Mouse (Mus musculus): Measurements from ENCODE around the gene Epb41l2. TPM values are rescaled to one million over a fixed set of nuclear protein-coding genes. Genes with fewer than 3 reads are reported as not detected.

Gene Epb41l2
- polyA plus RNA-seq, 1 experiment: 28.8 TPM

DNA sequence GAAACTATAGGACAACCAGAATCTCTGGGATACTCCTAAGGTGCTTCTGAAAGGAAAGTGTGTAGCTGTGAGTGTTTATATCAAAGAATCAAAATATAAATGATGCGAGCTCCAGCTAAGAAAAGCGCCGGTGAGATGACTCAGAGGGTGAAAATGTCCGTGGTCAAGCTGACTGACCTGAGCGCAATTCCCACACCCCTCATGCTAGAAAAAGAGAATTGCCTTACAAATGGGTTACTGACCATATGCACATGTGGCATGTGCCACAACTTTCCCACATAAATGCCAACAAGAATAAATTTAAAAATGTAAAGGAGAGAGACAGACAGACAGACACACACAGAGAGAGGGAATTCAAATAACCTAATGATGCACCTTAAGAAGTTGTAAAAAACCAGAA, 18.9 kb upstream of the Epb41l2 start:
- TF ChIP-seq POLR2A (IDR thresholded peaks at IDR 0.05; ENCODE audit: low read depth, low read length) (no peak), CTCF (conservative IDR thresholded peaks at IDR 0.05; ENCODE audit: insufficient read depth, insufficient read length, low read depth, low read length) (no peak)
- H3K27ac ChIP-seq (ENCODE audit: insufficient read depth, low read depth, low read length): no peak overlapping the region
- DNase-seq: no peak
- no peaks in the 10 kb centered on the region for H3K4me1 ChIP-seq (ENCODE audit: control insufficient read depth, insufficient read depth, low read length)
- no peaks in the 10 kb centered on the region for H3K27me3 ChIP-seq (replicated peaks; ENCODE audit: control insufficient read depth, insufficient read depth, low read length)
- 95% methylated on average over 5 of the region's 5 CpGs for WGBS
- H3K4me3 ChIP-seq (ENCODE audit: insufficient read depth, low read depth, low read length): no peak overlapping the region
- H3K36me3 ChIP-seq (ENCODE audit: control insufficient read depth, insufficient read depth, low read length): no peaks in the 10 kb centered on the region

GRCm38 (mm10) chr10:25342801-25343200, 16.8 kb upstream of the Epb41l2 start:
- TF ChIP-seq CTCF (conservative IDR thresholded peaks at IDR 0.05; ENCODE audit: insufficient read depth, insufficient read length, low read depth, low read length) (no peak), POLR2A (IDR thresholded peaks at IDR 0.05; ENCODE audit: low read depth, low read length) (no peak)
- no peaks in the 10 kb centered on the region for H3K36me3 ChIP-seq (ENCODE audit: control insufficient read depth, insufficient read depth, low read length)
- no peak for DNase-seq
- no peak overlapping the region for H3K27ac ChIP-seq (ENCODE audit: insufficient read depth, low read depth, low read length)
- no peaks in the 10 kb centered on the region for H3K4me1 ChIP-seq (ENCODE audit: control insufficient read depth, insufficient read depth, low read length)
- no peaks in the 10 kb centered on the region for H3K27me3 ChIP-seq (replicated peaks; ENCODE audit: control insufficient read depth, insufficient read depth, low read length)
- no peak overlapping the region for H3K4me3 ChIP-seq (ENCODE audit: insufficient read depth, low read depth, low read length)

DNA sequence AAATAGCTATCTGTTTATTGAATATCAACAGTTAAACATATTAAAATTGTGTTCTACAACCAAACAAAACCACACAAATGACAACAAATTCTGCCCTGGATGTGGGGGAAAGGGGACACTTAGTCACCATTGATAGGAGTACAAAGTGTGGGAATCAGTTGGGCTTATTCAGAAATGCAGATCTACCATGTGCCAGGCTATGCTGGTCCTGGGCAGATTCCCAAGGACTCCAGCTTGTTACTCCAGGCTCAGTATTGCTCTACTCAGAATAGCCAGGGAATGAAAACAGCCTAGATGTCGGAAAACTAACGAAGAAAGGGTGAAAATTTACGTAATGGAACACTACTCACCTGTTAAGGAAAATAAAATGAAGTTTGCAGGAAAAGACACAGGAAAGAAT, 5.7 kb upstream of the Epb41l2 start:
- H3K36me3 ChIP-seq (ENCODE audit: control insufficient read depth, insufficient read depth, low read length): no peaks in the 10 kb centered on the region
- 87% methylated on average over 3 of the region's 3 CpGs for WGBS
- H3K27ac ChIP-seq (ENCODE audit: insufficient read depth, low read depth, low read length): no peak overlapping the region
- H3K4me3 ChIP-seq (ENCODE audit: insufficient read depth, low read depth, low read length): no peak overlapping the region
- TF ChIP-seq POLR2A (IDR thresholded peaks at IDR 0.05; ENCODE audit: low read depth, low read length) (no peak), CTCF (conservative IDR thresholded peaks at IDR 0.05; ENCODE audit: insufficient read depth, insufficient read length, low read depth, low read length) (no peak)
- no peaks in the 10 kb centered on the region for H3K4me1 ChIP-seq (ENCODE audit: control insufficient read depth, insufficient read depth, low read length)
- no peaks in the 10 kb centered on the region; the same call in 1 of the 2 replicates for H3K27me3 ChIP-seq (replicated peaks; ENCODE audit: control insufficient read depth, insufficient read depth, low read length)
- DNase-seq: no peak

DNA sequence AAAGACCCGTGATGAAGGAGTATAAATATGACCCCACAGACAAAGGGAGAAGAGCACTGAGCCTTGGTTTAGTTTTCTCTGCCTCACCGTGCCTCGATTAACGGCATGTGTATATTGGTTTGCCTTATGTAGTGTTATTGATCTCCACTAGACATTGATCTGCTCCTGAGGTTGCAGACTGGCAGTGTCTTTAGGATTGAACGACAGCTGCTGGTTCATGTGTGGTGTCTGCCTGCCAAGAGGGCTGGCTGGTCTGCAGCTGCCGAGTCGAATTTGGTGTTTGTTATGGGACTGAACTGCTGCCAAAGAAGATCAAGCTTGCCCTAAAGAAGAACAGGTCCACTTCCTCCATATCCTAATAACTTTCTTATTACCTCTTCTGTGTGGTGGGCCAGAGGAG, 5.2 kb upstream of the Epb41l2 start:
- WGBS: 89% methylated on average over 7 of the region's 7 CpGs
- H3K27ac ChIP-seq (ENCODE audit: insufficient read depth, low read depth, low read length): no peak overlapping the region
- H3K4me1 ChIP-seq (ENCODE audit: control insufficient read depth, insufficient read depth, low read length): no peaks in the 10 kb centered on the region
- H3K36me3 ChIP-seq (ENCODE audit: control insufficient read depth, insufficient read depth, low read length): no peaks in the 10 kb centered on the region
- no peak for DNase-seq
- H3K4me3 ChIP-seq (ENCODE audit: insufficient read depth, low read depth, low read length): no peak overlapping the region
- H3K27me3 ChIP-seq (replicated peaks; ENCODE audit: control insufficient read depth, insufficient read depth, low read length): no peaks in the 10 kb centered on the region; the same call in 1 of the 2 replicates
- TF ChIP-seq CTCF (conservative IDR thresholded peaks at IDR 0.05; ENCODE audit: insufficient read depth, insufficient read length, low read depth, low read length) (no peak), POLR2A (IDR thresholded peaks at IDR 0.05; ENCODE audit: low read depth, low read length) (no peak)

DNA sequence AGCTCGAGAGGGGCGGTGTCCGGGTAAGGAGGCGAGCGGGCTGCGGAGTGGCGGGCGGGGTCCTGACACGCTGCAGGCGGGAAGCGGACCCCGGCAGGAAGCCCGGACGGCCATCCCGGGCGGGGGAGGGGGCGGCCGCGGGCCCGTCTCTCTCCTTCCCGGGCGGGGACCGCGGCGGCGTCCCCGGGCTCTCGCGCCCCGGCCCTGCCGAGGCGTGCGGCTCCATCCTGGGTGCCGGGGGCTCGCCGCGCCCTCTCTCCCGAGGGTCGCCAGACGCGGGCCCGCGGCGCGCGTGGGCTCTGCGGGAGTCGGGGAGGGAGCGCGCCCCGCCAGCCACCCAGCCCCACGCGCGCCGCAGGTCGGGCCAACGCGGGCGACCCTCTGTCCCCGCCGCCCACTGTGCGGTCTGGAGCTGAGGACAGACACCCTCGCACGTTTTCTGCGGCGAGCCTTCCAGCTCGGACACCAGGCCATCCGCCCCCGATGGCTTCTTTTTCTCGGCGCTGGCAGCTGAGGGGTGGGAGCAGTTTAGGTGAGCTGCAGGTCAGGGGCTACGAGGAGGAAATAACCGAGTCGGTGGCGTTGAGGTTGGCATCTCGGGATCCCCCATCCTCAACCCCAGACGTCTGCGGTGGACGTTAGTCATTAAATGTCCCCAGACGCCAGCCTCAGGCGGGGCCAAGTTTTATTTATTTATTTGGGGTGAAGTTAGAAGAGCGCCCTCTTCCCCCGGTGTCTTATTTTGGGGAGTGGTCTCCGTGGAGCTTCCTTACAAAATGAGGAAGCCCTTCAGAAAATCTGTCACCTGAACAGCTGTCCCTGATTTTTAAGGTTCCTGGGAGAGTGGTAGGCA, 587 bp downstream of the Epb41l2 start:
- Histone ChIP-seq H3K4me3 (ENCODE audit: insufficient read depth, low read depth, low read length) (peak overlapping the region; percentile 91), H3K27ac (ENCODE audit: insufficient read depth, low read depth, low read length) (peak overlapping the region; percentile 62), H3K36me3 (ENCODE audit: control insufficient read depth, insufficient read depth, low read length) (no peaks in the 10 kb centered on the region), H3K27me3 (replicated peaks; ENCODE audit: control insufficient read depth, insufficient read depth, low read length) (no peaks in the 10 kb centered on the region), H3K4me1 (ENCODE audit: control insufficient read depth, insufficient read depth, low read length) (peaks cover 2% of the 10 kb centered on the region; the same call in 1 of the 2 replicates)
- whole genome bisulfite sequencing: 2% methylated on average over 68 of the region's 84 CpGs
- peak; percentile 12 for DNase-seq
- no peak for TF ChIP-seq CTCF (conservative IDR thresholded peaks at IDR 0.05; ENCODE audit: insufficient read depth, insufficient read length, low read depth, low read length)
- no peak for TF ChIP-seq POLR2A (IDR thresholded peaks at IDR 0.05; ENCODE audit: low read depth, low read length)

GRCm38 (mm10) chr10:25362235-25362634, 2.6 kb downstream of the Epb41l2 start:
- Histone ChIP-seq H3K4me3 (ENCODE audit: insufficient read depth, low read depth, low read length) (no peak overlapping the region), H3K27ac (ENCODE audit: insufficient read depth, low read depth, low read length) (no peak overlapping the region), H3K36me3 (ENCODE audit: control insufficient read depth, insufficient read depth, low read length) (no peaks in the 10 kb centered on the region), H3K4me1 (ENCODE audit: control insufficient read depth, insufficient read depth, low read length) (peaks cover 2% of the 10 kb centered on the region; the same call in 1 of the 2 replicates), H3K27me3 (replicated peaks; ENCODE audit: control insufficient read depth, insufficient read depth, low read length) (no peaks in the 10 kb centered on the region)
- WGBS: 52% methylated on average over 6 of the region's 6 CpGs
- no peak for TF ChIP-seq POLR2A (IDR thresholded peaks at IDR 0.05; ENCODE audit: low read depth, low read length)
- TF ChIP-seq CTCF (conservative IDR thresholded peaks at IDR 0.05; ENCODE audit: insufficient read depth, insufficient read length, low read depth, low read length): no peak
- no peak for DNase-seq

GRCm38 (mm10) chr10:25365158-25365557, 5.6 kb downstream of the Epb41l2 start:
- TF ChIP-seq CTCF (conservative IDR thresholded peaks at IDR 0.05; ENCODE audit: insufficient read depth, insufficient read length, low read depth, low read length): no peak
- TF ChIP-seq POLR2A (IDR thresholded peaks at IDR 0.05; ENCODE audit: low read depth, low read length): no peak
- no peak overlapping the region for H3K27ac ChIP-seq (ENCODE audit: insufficient read depth, low read depth, low read length)
- H3K4me3 ChIP-seq (ENCODE audit: insufficient read depth, low read depth, low read length): no peak overlapping the region
- peaks cover 2% of the 10 kb centered on the region; the same call in 1 of the 2 replicates for H3K4me1 ChIP-seq (ENCODE audit: control insufficient read depth, insufficient read depth, low read length)
- H3K27me3 ChIP-seq (replicated peaks; ENCODE audit: control insufficient read depth, insufficient read depth, low read length): no peaks in the 10 kb centered on the region
- no peaks in the 10 kb centered on the region for H3K36me3 ChIP-seq (ENCODE audit: control insufficient read depth, insufficient read depth, low read length)
- 86% methylated on average over 7 of the region's 7 CpGs for WGBS
- DNase-seq: no peak

Data from kidney, adult 2 months (tissue).